Mouse (Mus musculus) neural tube, embryonic 15.5 days (tissue): ENCODE results near the gene Fbxo24. TPM values are rescaled to one million over a fixed set of nuclear protein-coding genes. Genes with fewer than 3 reads are reported as not detected.

ENCODE experiments used
- ATAC-seq: fragments of 200-750 bp; cut with Nextera tagmentation; 2 replicates; pipeline ENCODE4 v1.8.0; 2017; ENCODE audit warnings: mild to moderate bottlenecking, moderate TSS enrichment, moderate library complexity; ENCODE audit not compliant: low FRiP score
- H3K27ac ChIP-seq: fragments of 300-500 bp; sonication (generic); replicated peaks from 2 replicates; pipeline ENCODE4 v1.5.1; 2015; ENCODE audit warnings: mild to moderate bottlenecking, inconsistent platforms
- H3K27me3 ChIP-seq: fragments of 300-500 bp; sonication (generic); replicated peaks from 2 replicates; pipeline ENCODE4 v1.6.1; 2015; ENCODE audit warnings: inconsistent platforms
- H3K36me3 ChIP-seq: fragments of 300-500 bp; sonication (generic); 2 replicates; pipeline ENCODE4 v1.6.1; 2015; ENCODE audit warnings: inconsistent platforms
- H3K4me1 ChIP-seq: fragments of 300-500 bp; sonication (generic); 2 replicates; pipeline ENCODE4 v1.6.1; 2015; ENCODE audit warnings: inconsistent platforms
- H3K4me2 ChIP-seq: fragments of 300-500 bp; sonication (generic); 2 replicates; pipeline ENCODE4 v1.6.1; 2015; ENCODE audit warnings: inconsistent platforms, mild to moderate bottlenecking, moderate library complexity
- H3K4me3 ChIP-seq: fragments of 300-500 bp; sonication (generic); replicated peaks from 2 replicates; pipeline ENCODE4 v1.5.1; 2015; ENCODE audit warnings: mild to moderate bottlenecking, inconsistent platforms
- H3K9ac ChIP-seq: fragments of 300-500 bp; sonication (generic); replicated peaks from 2 replicates; pipeline ENCODE4 v1.6.1; 2015; ENCODE audit warnings: mild to moderate bottlenecking, inconsistent platforms
- H3K9me3 ChIP-seq: fragments of 300-500 bp; sonication (generic); replicated peaks from 2 replicates; pipeline ENCODE4 v1.6.1; 2016; ENCODE audit warnings: inconsistent platforms
- WGBS: fragments of 180-500 bp; shearing (Covaris S2); methylation state at CpG from one replicate; pipeline ENCODE4 v1.1.7; 2015; ENCODE audit warnings: mixed read lengths; 5-methylcytosine and 5-hydroxymethylcytosine counted together
- polyA plus RNA-seq: library from polyadenylated mRNA; unstranded; fragments of >200 nt; fragmentation: Nextera tagmentation; extraction: Ambion mirVana; gene quantifications from 2 replicates; pipeline ENCODE4 v1.2.1, GENCODE M21; 2015

Gene Fbxo24
- polyA plus RNA-seq = 0.09 and 0.17 TPM in 2 replicates

DNA sequence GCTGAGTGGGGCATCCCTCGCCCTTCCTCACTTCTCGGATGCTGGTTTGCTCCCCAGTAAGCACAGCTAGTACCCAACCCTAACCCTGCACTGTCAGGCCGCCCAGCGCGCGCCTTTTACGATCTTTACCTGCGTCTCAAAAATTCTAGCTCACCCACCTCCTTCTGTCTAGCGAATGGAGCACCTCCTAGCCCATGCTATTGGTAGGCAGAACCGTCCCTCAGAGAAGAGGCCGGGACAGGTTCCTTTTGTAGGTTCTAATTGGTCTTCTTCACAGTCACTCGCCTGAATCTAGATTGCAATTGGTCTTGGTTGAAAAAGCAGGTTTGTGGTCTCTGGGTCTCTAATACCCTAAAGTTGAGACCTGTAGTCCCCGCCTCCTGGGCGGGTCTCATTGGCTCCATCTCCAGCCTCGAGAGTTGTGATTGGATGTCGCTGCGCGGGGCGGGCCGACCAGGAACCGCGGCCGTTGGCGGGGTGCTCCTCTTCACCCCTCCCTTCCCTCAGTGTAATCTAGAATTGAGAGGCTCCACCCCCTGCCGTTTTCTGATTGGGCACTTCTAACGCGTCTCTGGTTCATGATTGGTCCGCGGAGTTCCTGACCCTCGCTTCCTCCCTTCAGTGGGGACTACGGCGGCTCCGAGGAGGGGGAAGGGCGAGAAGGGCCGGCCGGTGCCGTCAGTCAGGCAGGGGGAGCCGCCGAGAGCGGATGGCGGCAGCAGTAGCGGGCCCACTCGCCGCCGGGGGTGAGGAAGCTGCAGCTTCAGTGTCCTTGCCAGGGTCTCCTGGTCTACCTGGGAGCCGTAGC lies at the start of gene Fbxo24, which contains the start of the genes Lrch4 and Gm20605:
TSS of gene Fbxo24 (minus strand) at position 505 of the 808 bp plus-strand sequence.
TSS of gene Lrch4 (plus strand) at position 624 of the 808 bp plus-strand sequence.
TSS of gene Gm20605 (plus strand) at position 678 of the 808 bp plus-strand sequence.
- H3K9me3 ChIP-seq = no peaks in the 10 kb centered on the region
- peak; percentile 99 for ATAC-seq
- H3K4me2 ChIP-seq = peak within 1 kb of the TSS; percentile 96
- peaks cover 43% of the 10 kb centered on the region for H3K4me1 ChIP-seq
- no peaks in the 10 kb centered on the region for H3K27me3 ChIP-seq
- peak within 1 kb of the TSS; percentile 89 for H3K9ac ChIP-seq
- peak within 1 kb of the TSS; percentile 99 for H3K4me3 ChIP-seq
- H3K27ac ChIP-seq = peak within 1 kb of the TSS; percentile 92
- under 1% methylated on average over 40 of the region's 46 CpGs for WGBS
- H3K36me3 ChIP-seq = peaks cover 7% of the 10 kb centered on the region; the same call in 1 of the 2 replicates

DNA sequence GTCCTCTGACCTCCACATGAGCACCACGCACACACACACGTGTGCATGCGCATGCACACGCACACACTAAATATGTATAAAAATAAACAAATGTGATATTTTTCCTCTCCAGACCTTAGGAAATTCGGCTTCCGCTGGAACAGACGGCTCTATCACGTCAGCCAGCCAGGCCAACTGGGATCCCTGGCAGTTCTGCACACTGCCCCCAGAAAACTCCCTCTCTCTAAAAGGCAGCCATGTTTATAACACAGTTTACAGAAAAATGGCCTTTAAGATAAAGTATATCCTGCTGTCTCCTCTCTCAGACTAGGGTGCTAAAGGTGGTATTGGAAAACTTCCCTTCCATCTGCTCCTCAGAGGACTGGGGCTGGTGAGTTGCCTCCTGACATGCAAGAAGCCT lies 49.1 kb upstream of the Fbxo24 start:
- Histone ChIP-seq H3K27me3 (no peaks in the 10 kb centered on the region), H3K4me3 (no peak overlapping the region), H3K4me2 (no peak overlapping the region), H3K4me1 (peaks cover 9% of the 10 kb centered on the region), H3K27ac (no peak overlapping the region), H3K36me3 (peaks cover 10% of the 10 kb centered on the region; the same call in 1 of the 2 replicates), H3K9me3 (no peaks in the 10 kb centered on the region), H3K9ac (no peak overlapping the region)
- no peak for ATAC-seq
- 95% methylated on average over 8 of the region's 8 CpGs for WGBS

DNA sequence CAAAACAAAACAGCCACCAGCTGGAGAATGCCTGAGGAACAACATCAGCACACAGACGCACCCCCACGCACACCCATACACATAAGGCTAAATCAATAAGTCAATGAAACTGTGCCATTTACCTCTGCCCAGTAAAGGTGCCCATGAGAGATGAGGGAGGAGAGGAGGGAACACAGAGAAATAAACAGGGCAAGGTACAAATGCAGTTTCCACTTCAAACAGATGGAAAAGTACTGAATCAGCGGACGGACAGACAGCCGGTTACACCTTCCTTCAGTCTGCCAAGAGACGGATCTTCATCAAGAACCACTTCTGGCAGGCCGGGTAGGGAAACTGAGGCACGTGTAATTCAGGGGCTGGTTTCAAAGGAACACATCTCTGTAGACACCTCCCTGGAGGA lies 46.0 kb upstream of the Fbxo24 start:
- 97% methylated on average over 8 of the region's 8 CpGs for WGBS
- no peak for ATAC-seq
- Histone ChIP-seq H3K27me3 (no peaks in the 10 kb centered on the region), H3K4me3 (no peak overlapping the region), H3K9ac (no peak overlapping the region), H3K9me3 (no peaks in the 10 kb centered on the region), H3K4me1 (peaks cover 12% of the 10 kb centered on the region), H3K27ac (no peak overlapping the region), H3K4me2 (no peak overlapping the region), H3K36me3 (peaks cover 10% of the 10 kb centered on the region; the same call in 1 of the 2 replicates)

DNA sequence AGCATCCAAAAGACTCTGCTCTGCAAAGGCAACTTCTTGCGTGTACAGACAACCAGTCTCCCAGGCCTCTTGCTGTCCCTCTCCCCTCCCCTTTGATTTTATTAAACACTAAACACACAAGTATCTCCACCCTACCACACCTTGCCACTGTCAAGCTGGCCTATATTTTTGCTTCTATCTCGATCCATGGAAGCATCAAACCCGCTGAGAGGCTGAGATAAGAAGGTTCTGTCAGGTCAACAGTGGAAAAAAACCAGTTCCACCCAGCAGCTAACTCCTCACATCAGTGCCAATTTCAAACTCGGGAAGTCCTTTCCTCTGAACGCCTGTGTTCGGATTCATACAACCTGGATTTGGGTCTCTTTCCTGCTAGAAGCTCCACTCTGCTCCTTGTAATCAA lies 44.2 kb upstream of the Fbxo24 start:
- H3K4me3 ChIP-seq = no peak overlapping the region
- H3K27me3 ChIP-seq = no peaks in the 10 kb centered on the region
- no peak overlapping the region for H3K27ac ChIP-seq
- no peak for ATAC-seq
- WGBS = 95% methylated on average over 6 of the region's 6 CpGs
- no peaks in the 10 kb centered on the region for H3K9me3 ChIP-seq
- no peak overlapping the region for H3K9ac ChIP-seq
- no peak overlapping the region for H3K4me2 ChIP-seq
- H3K36me3 ChIP-seq = peaks cover 10% of the 10 kb centered on the region; the same call in 1 of the 2 replicates
- H3K4me1 ChIP-seq = peaks cover 12% of the 10 kb centered on the region

- Histone ChIP-seq H3K9ac (no peak overlapping the region), H3K27ac (peak overlapping the region; percentile 51; the same call in 1 of the 2 replicates)
- ATAC-seq = no peak
Measured at GRCm38 (mm10) chr5:137672361-137672760, 43.6 kb upstream of the Fbxo24 start.

GRCm38 (mm10) chr5:137671443-137672240 lies 42.8 kb upstream of the Fbxo24 start:
- H3K36me3 ChIP-seq = peaks cover 15% of the 10 kb centered on the region
- H3K4me1 ChIP-seq = peaks cover 12% of the 10 kb centered on the region
- no peaks in the 10 kb centered on the region for H3K9me3 ChIP-seq
- ATAC-seq = no peak
- WGBS = 41% methylated on average over 9 of the region's 9 CpGs
- no peaks in the 10 kb centered on the region for H3K27me3 ChIP-seq
- H3K4me2 ChIP-seq = no peak overlapping the region; the same call in 1 of the 2 replicates
- no peak overlapping the region for H3K4me3 ChIP-seq
- H3K27ac ChIP-seq = peak overlapping the region; percentile 51
- H3K9ac ChIP-seq = no peak overlapping the region

More at GRCm38 (mm10) chr5:137672361-137672760, 43.6 kb upstream of the Fbxo24 start:
- 73% methylated on average over 5 of the region's 5 CpGs for WGBS
- Histone ChIP-seq H3K4me1 (peaks cover 12% of the 10 kb centered on the region), H3K9me3 (no peaks in the 10 kb centered on the region), H3K4me3 (no peak overlapping the region), H3K4me2 (no peak overlapping the region), H3K27me3 (no peaks in the 10 kb centered on the region), H3K36me3 (peaks cover 10% of the 10 kb centered on the region)

DNA sequence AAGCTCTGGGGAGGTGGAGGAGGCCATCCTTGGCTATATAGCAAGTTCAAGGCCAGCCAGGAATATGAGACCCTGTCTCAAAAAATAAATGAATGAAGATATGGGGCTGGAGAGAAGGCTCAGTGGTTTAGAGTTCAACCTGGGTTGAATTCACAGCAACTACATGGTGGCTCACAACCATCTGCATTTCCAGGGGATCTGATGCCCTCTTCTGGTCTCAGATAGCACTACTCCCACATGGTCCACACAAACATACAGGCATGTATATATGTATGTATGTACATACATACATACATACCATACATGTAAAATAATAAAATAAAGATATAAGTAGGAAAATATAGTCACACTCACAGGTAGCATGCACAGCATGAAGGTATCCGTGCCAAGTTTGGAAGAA lies 41.4 kb upstream of the Fbxo24 start:
- no peak overlapping the region for H3K27ac ChIP-seq

DNA sequence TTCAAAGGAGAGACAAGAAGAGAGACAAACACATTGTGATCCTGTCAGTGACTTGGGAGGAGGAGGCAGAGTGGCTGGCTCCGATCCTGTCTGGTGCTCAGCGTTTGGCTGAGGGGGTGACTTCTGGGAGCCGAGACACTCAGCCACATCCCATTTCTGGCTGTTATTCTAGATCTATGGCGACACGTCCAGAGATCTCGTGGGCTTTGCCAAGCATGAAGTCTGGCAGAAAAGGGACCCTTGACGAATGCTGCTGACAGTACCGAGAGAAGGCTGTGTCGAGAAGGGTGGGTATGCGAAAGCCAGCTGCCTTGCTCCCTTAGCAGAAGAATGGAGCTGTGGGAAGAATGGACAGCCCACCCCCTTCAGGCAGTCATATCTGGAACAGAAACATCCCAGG lies 40.2 kb upstream of the Fbxo24 start:
- H3K4me2 ChIP-seq = no peak overlapping the region
- H3K4me3 ChIP-seq = no peak overlapping the region
- WGBS = 63% methylated on average over 10 of the region's 10 CpGs
- H3K9me3 ChIP-seq = no peaks in the 10 kb centered on the region
- peaks cover 28% of the 10 kb centered on the region for H3K36me3 ChIP-seq
- H3K27ac ChIP-seq = no peak overlapping the region
- H3K27me3 ChIP-seq = no peaks in the 10 kb centered on the region
- H3K4me1 ChIP-seq = peaks cover 12% of the 10 kb centered on the region
- H3K9ac ChIP-seq = no peak overlapping the region
- no peak for ATAC-seq

More for the DNA sequence above, 41.4 kb upstream of the Fbxo24 start:
- Histone ChIP-seq H3K4me3 (no peak overlapping the region), H3K9ac (no peak overlapping the region), H3K27me3 (no peaks in the 10 kb centered on the region), H3K9me3 (no peaks in the 10 kb centered on the region), H3K36me3 (peaks cover 24% of the 10 kb centered on the region), H3K4me2 (no peak overlapping the region), H3K4me1 (peaks cover 12% of the 10 kb centered on the region)
- no peak for ATAC-seq
- WGBS = 86% methylated on average over 1 of the region's 1 CpGs

- no peak for ATAC-seq
- Histone ChIP-seq H3K36me3 (peaks cover 72% of the 10 kb centered on the region), H3K9ac (no peak overlapping the region), H3K4me1 (no peaks in the 10 kb centered on the region), H3K27ac (no peak overlapping the region), H3K9me3 (no peaks in the 10 kb centered on the region), H3K4me3 (no peak overlapping the region), H3K4me2 (no peak overlapping the region), H3K27me3 (no peaks in the 10 kb centered on the region)
- WGBS = 62% methylated on average over 9 of the region's 9 CpGs
Measured at GRCm38 (mm10) chr5:137663057-137663456, 34.3 kb upstream of the Fbxo24 start.

GRCm38 (mm10) chr5:137660064-137660688 lies 31.4 kb upstream of the Fbxo24 start:
- WGBS = 91% methylated on average over 6 of the region's 6 CpGs
- no peaks in the 10 kb centered on the region for H3K9me3 ChIP-seq
- no peak for ATAC-seq
- H3K4me2 ChIP-seq = no peak overlapping the region
- H3K9ac ChIP-seq = no peak overlapping the region
- no peaks in the 10 kb centered on the region for H3K27me3 ChIP-seq
- H3K36me3 ChIP-seq = peaks cover 60% of the 10 kb centered on the region
- H3K4me1 ChIP-seq = 0 out of 2 replicates have a peak, but pooled peaks cover 4% of the 10 kb centered on the region
- no peak overlapping the region for H3K4me3 ChIP-seq
- no peak overlapping the region for H3K27ac ChIP-seq

- no peaks in the 10 kb centered on the region for H3K9me3 ChIP-seq
- H3K36me3 ChIP-seq = peaks cover 49% of the 10 kb centered on the region
- H3K4me3 ChIP-seq = no peak overlapping the region
- peak overlapping the region; percentile 61 for H3K27ac ChIP-seq
- peak; percentile 68 for ATAC-seq
- no peak overlapping the region for H3K4me2 ChIP-seq
- H3K9ac ChIP-seq = no peak overlapping the region
- H3K27me3 ChIP-seq = no peaks in the 10 kb centered on the region
- whole genome bisulfite sequencing = 28% methylated on average over 6 of the region's 6 CpGs
- peaks cover 10% of the 10 kb centered on the region; the same call in 1 of the 2 replicates for H3K4me1 ChIP-seq
Measured at GRCm38 (mm10) chr5:137656977-137657376, 28.2 kb upstream of the Fbxo24 start.
